Mouse (Mus musculus) kidney, adult 2 months (tissue): ENCODE results near the gene Gm5741. TPM values are rescaled to one million over a fixed set of nuclear protein-coding genes. Genes with fewer than 3 reads are reported as not detected.

Source experiments
- DNase-seq: peaks from one replicate; pipeline ENCODE4 v3.0.0; 2021
- H3K27ac ChIP-seq: fragments of 200-500 bp; 2 replicates; pipeline ENCODE4 v1.5.1; 2012; ENCODE audit warnings: low read depth, low read length, control low read depth, inconsistent platforms; ENCODE audit not compliant: insufficient read depth
- H3K27me3 ChIP-seq: fragments of 200-500 bp; replicated peaks from 2 replicates; pipeline ENCODE4 v1.6.1; 2012; ENCODE audit warnings: mild to moderate bottlenecking, moderate library complexity, low read length, inconsistent platforms; ENCODE audit not compliant: control insufficient read depth, insufficient read depth
- H3K36me3 ChIP-seq: fragments of 200-500 bp; 2 replicates; pipeline ENCODE4 v1.6.1; 2012; ENCODE audit warnings: mild to moderate bottlenecking, moderate library complexity, low read length, inconsistent platforms; ENCODE audit not compliant: control insufficient read depth, insufficient read depth
- H3K4me1 ChIP-seq: fragments of 200-500 bp; 2 replicates; pipeline ENCODE4 v1.6.1; 2011; ENCODE audit warnings: low read length; ENCODE audit not compliant: control insufficient read depth, insufficient read depth
- H3K4me3 ChIP-seq: fragments of 200-500 bp; 2 replicates; pipeline ENCODE4 v1.5.1; 2011; ENCODE audit warnings: mild to moderate bottlenecking, low read depth, low read length, control low read depth; ENCODE audit not compliant: insufficient read depth
- CTCF ChIP-seq: fragments of 200-500 bp; conservative IDR thresholded peaks from 2 replicates; pipeline ENCODE4 v1.5.1; 2011; ENCODE audit warnings: low read depth, mild to moderate bottlenecking, control low read depth, low read length, moderate library complexity, mixed read lengths; ENCODE audit not compliant: insufficient read depth, insufficient read length
- POLR2A ChIP-seq: fragments of 200-500 bp; IDR thresholded peaks from one replicate; pipeline ENCODE4 v1.6.1; 2011; ENCODE audit warnings: low read depth, low read length, control low read depth
- WGBS: fragments of 180-500 bp; shearing (Covaris S2); methylation state at CpG from one replicate; pipeline ENCODE4 v1.1.7; 2018; 5-methylcytosine and 5-hydroxymethylcytosine counted together
- polyA plus RNA-seq: library from polyadenylated mRNA; depleted of rRNA; stranded (reverse); fragments of >200 nt; gene quantifications from 2 replicates; pipeline ENCODE4 v1.2.3, GENCODE M21; 2012

Gene Gm5741
- polyA plus RNA-seq, 1 experiment, result 0.91 TPM

GRCm38 (mm10) chr8:85059879-85060616 is 7.7 kb downstream of the Gm5741 start, which contains the start of gene Fbxw9:
TSS of gene Fbxw9 (plus strand) at chr8:85060055.
- Histone ChIP-seq H3K4me1 (peaks cover 5% of the 10 kb centered on the region; the same call in 1 of the 2 replicates), H3K4me3 (peak within 1 kb of the TSS; percentile 74), H3K27ac (no peak within 1 kb of the TSS), H3K27me3 (no peaks in the 10 kb centered on the region), H3K36me3 (no peaks in the 10 kb centered on the region)
- TF ChIP-seq CTCF (no peak), POLR2A (no peak)
- WGBS, result under 1% methylated on average over 52 of the region's 53 CpGs
- peak; percentile 96 for DNase-seq

DNA sequence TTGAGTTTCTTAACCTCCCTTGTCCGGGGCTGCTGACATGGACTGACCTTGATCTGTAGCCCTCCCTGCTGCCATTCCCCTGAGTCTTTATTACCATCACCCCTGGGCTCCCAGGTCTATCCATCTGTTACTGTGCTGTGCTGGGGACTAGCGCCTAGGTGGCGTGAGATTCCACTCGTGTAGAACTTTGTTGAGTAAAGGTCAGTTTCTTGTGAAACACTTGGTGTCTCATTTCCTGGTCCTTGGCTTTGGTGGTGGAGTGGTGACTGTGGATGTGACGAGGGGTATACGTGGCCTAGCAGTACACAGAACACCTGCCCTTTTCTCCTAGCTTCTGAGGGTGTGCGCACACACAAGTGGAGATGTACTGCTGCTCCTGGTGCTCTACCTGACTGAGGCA is 10.4 kb downstream of the Gm5741 start:
- no peak overlapping the region for H3K27ac ChIP-seq
- no peaks in the 10 kb centered on the region for H3K36me3 ChIP-seq
- TF ChIP-seq CTCF, result no peak
- TF ChIP-seq POLR2A, result no peak
- H3K4me1 ChIP-seq, result peaks cover 5% of the 10 kb centered on the region; the same call in 1 of the 2 replicates
- DNase-seq, result no peak
- 72% methylated on average over 7 of the region's 7 CpGs for WGBS
- no peak overlapping the region for H3K4me3 ChIP-seq
- no peaks in the 10 kb centered on the region for H3K27me3 ChIP-seq

DNA sequence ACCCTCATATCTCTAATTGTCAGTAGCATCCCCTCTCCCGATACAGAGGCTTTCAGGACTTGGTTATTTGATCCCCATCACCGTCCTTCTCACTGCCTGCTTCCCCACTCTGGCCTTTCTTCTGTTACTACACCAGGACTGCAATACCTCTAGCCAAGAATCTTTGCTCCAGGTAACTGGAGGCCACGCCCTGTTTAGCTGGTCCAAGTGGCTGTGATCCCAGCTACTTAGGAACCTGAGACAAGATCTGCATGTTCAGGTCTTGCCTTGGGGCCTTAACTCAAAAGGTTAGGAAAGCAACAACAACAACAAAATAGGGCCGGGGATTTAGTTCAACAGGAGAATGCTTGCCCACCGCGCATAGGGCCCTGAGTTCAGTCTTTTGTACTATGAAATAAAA is 24.2 kb downstream of the Gm5741 start:
- WGBS, result 83% methylated on average over 6 of the region's 6 CpGs
- no peaks in the 10 kb centered on the region for H3K27me3 ChIP-seq
- TF ChIP-seq POLR2A (no peak), CTCF (no peak)
- no peak overlapping the region for H3K4me3 ChIP-seq
- no peak for DNase-seq
- no peaks in the 10 kb centered on the region for H3K36me3 ChIP-seq
- H3K27ac ChIP-seq, result no peak overlapping the region
- peaks cover under 1% of the 10 kb centered on the region; the same call in 1 of the 2 replicates for H3K4me1 ChIP-seq

DNA sequence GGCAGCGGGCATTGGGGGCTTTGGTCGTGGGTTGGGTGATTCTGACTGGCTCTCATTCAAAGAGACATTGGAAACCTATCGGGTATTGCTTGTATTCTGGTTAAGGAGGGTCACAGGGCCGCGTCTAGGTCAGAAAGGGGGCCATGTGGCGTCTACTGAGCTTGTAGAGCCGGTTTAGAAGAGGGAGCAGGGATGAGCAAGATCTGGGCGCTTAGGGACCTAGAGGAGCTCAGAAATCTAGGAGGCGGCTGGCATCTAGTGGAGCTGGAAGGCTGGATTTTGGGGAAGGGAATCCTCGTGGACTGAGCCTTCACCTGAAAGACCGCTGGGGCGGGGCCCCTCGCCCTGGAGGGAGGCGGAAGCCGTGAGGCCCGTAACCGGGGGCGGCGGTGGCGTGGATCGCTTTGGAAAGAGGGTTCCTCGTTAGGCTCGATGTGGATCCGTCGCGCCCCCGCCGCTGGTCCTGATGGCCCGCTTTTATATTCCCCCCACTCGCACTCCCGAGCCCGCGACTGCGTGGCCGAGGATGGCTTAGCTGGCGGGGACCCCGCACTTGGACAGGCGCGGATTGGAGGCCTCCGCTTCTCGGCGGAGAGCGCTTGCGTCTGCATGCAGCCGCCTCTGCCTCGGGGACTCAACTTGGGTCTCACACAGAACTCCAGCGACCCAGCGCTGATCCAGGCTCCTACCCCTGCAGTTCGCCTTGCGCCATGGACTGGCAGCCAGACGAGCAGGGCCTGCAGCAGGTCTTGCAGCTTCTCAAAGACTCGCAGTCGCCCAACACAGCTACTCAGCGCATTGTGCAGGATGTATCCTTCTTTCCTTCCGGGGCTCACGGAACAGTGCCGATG is 29.9 kb downstream of the Gm5741 start:
- 0 out of 2 replicates have a peak, but pooled peaks have one; percentile 20 for TF ChIP-seq CTCF
- TF ChIP-seq POLR2A, result no peak
- peak; percentile 38 for DNase-seq
- under 1% methylated on average over 54 of the region's 57 CpGs for whole genome bisulfite sequencing

GRCm38 (mm10) chr8:85037366-85037680 is 30.5 kb downstream of the Gm5741 start:
- TF ChIP-seq CTCF (no peak), POLR2A (no peak)
- DNase-seq, result no peak
- peaks cover 23% of the 10 kb centered on the region for H3K4me1 ChIP-seq
- peak overlapping the region; percentile 51 for H3K27ac ChIP-seq
- H3K36me3 ChIP-seq, result no peaks in the 10 kb centered on the region
- no peaks in the 10 kb centered on the region for H3K27me3 ChIP-seq
- WGBS, result under 1% methylated on average over 14 of the region's 14 CpGs
- peak overlapping the region; percentile 97 for H3K4me3 ChIP-seq

More for the DNA sequence above, 29.9 kb downstream of the Gm5741 start:
- Histone ChIP-seq H3K27me3 (no peaks in the 10 kb centered on the region), H3K4me3 (peak overlapping the region; percentile 97), H3K4me1 (peaks cover 19% of the 10 kb centered on the region), H3K27ac (0 out of 2 replicates have a peak overlapping the region, but pooled peaks have one; percentile 5), H3K36me3 (no peaks in the 10 kb centered on the region)

DNA sequence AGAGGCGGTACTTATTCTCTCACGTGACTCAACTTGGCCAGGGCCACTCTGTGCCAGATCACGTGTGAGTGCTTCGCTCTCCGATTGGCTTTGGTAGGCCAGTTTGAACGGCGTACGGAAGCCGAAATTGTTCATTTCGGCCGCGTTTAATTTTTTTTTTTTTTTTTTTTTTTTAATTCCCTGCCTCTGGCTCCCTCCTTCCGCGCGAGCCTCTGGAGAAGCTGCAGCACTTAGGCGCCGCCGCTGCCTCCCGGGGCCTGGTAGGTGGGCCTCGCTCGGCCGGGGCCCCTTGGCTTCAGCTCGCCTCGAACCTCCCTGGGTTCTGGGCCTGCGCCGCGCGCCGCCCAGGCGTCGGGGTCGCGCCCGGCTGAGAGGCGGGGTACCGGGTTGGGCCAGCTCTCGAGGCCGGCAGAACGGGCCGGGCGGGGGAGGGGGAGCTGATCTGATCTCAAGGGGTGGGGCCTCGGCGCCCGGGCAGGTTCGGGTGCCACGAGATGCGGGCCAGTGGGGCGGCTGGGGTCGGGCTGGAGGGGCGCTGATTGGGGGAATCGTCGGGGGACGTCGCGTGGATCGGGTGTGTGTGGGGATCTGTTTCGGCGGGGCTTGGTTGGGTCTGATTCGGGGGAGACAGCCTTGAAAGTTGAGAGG is 30.9 kb downstream of the Gm5741 start, which contains the start of gene Tnpo2:
TSS of gene Tnpo2 (plus strand) at position 198 of the 648 bp plus-strand sequence.
- Histone ChIP-seq H3K27me3 (no peaks in the 10 kb centered on the region), H3K4me3 (peak within 1 kb of the TSS; percentile 97), H3K4me1 (peaks cover 24% of the 10 kb centered on the region), H3K27ac (peak within 1 kb of the TSS; percentile 97), H3K36me3 (no peaks in the 10 kb centered on the region)
- no peak for TF ChIP-seq CTCF
- TF ChIP-seq POLR2A, result no peak
- peak; percentile 98 for DNase-seq
- under 1% methylated on average over 59 of the region's 59 CpGs for WGBS
